Mouse (Mus musculus) heart, embryonic 11.5 days (tissue): ENCODE measurements around the gene Slc1a7. TPM values are rescaled to one million over a fixed set of nuclear protein-coding genes. Genes with fewer than 3 reads are reported as not detected.

Experiments
- ATAC-seq: fragments of 200-750 bp; cut with Nextera tagmentation; replicated peaks from 2 replicates; pipeline ENCODE4 v1.8.0; 2017; ENCODE audit warnings: moderate library complexity; ENCODE audit not compliant: insufficient number of reproducible peaks, low FRiP score, low TSS enrichment
- H3K27ac ChIP-seq: fragments of 300-500 bp; sonication (generic); 2 replicates; pipeline ENCODE4 v1.5.1; 2014; ENCODE audit warnings: mild to moderate bottlenecking, low read depth, low read length
- H3K27me3 ChIP-seq: fragments of 300-500 bp; sonication (generic); 2 replicates; pipeline ENCODE4 v1.6.1; 2014; ENCODE audit warnings: mild to moderate bottlenecking, low read length, mixed read lengths; ENCODE audit not compliant: control insufficient read depth, insufficient read depth
- H3K36me3 ChIP-seq: fragments of 300-500 bp; sonication (generic); 2 replicates; pipeline ENCODE4 v1.6.1; 2014; ENCODE audit warnings: mild to moderate bottlenecking, low read length, moderate library complexity, mixed read lengths; ENCODE audit not compliant: control insufficient read depth, insufficient read depth
- H3K4me1 ChIP-seq: fragments of 300-500 bp; sonication (generic); 2 replicates; pipeline ENCODE4 v1.6.1; 2014; ENCODE audit warnings: low read length; ENCODE audit not compliant: control insufficient read depth, insufficient read depth
- H3K4me2 ChIP-seq: fragments of 300-500 bp; sonication (generic); 2 replicates; pipeline ENCODE4 v1.6.1; 2014; ENCODE audit warnings: mild to moderate bottlenecking, moderate library complexity
- H3K4me3 ChIP-seq: fragments of 300-500 bp; sonication (generic); 2 replicates; pipeline ENCODE4 v1.5.1; 2014; ENCODE audit warnings: low read depth, low read length
- H3K9ac ChIP-seq: fragments of 300-500 bp; sonication (generic); 2 replicates; pipeline ENCODE4 v1.6.1; 2014; ENCODE audit warnings: mild to moderate bottlenecking, low read depth, low read length, moderate library complexity
- H3K9me3 ChIP-seq: fragments of 300-500 bp; sonication (generic); replicated peaks from 2 replicates; pipeline ENCODE4 v1.6.1; 2016; ENCODE audit warnings: low read length; ENCODE audit not compliant: control insufficient read depth
- WGBS: fragments of 180-500 bp; shearing (Covaris S2); extraction: QIAGEN DNeasy Blood & Tissue Kit; methylation state at CpG from one replicate; pipeline ENCODE4 v1.1.7; 2014; ENCODE audit not compliant: insufficient replicate concordance; 5-methylcytosine and 5-hydroxymethylcytosine counted together
- polyA plus RNA-seq: library from polyadenylated mRNA; unstranded; fragments of >200 nt; fragmentation: Nextera tagmentation; extraction: Ambion mirVana; gene quantifications from 2 replicates; pipeline ENCODE4 v1.2.1, GENCODE M21; 2014

Slc1a7 gene
- polyA plus RNA-seq, 1 experiment from 2014 or later: not detected

DNA sequence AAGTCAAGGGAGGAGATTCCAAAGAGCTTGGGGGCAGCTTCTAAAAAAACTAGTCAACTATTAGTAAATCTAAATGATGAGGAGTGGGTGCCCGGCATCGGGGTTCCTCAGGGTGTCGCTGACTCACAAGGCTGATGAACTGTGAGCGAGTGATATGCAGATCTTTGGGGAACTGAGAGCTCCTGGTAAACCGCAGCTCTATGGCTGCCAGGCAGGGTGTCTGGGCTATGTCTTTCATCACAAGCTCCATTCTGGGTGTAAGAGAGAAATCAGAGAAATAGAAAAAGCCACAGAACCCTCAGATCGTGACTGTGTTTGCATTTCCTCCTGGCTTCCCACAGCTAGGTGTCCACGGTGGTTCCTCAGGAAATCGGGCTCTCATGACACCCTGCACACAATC is 20.8 kb downstream of the Slc1a7 start:
- H3K4me2 ChIP-seq: 0 out of 2 replicates have a peak overlapping the region, but pooled peaks have one; percentile 10

DNA sequence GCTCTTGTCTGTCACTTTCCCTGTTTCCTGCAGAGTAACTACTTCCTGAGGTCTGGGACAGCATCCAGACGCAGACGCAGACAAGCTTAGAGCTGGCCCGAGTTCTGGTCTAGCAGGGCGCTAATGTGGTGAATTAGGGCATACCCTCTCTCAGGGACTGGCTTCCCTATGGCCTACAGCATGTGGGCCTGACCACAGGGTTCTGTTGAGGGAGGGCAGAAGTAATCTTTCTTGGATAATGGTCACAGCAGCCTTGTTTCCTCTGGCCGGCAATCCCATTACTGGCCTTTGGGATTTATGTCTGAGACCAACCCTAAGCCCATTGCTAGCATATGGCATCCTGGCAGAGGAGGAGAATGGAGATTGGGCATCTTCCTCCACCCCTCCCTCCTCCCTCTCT is 22.7 kb downstream of the Slc1a7 start:
- Histone ChIP-seq H3K36me3 (no peaks in the 10 kb centered on the region), H3K27ac (no peak overlapping the region), H3K4me2 (no peak overlapping the region), H3K4me1 (no peaks in the 10 kb centered on the region; the same call in 1 of the 2 replicates), H3K4me3 (no peak overlapping the region), H3K9me3 (no peaks in the 10 kb centered on the region), H3K27me3 (no peaks in the 10 kb centered on the region), H3K9ac (no peak overlapping the region)
- 56% methylated on average over 5 of the region's 5 CpGs for WGBS
- ATAC-seq: no peak

More for the DNA sequence above, 20.8 kb downstream of the Slc1a7 start:
- no peak overlapping the region for H3K4me3 ChIP-seq
- ATAC-seq: no peak
- WGBS: 19% methylated on average over 8 of the region's 8 CpGs
- no peak overlapping the region for H3K9ac ChIP-seq
- H3K36me3 ChIP-seq: no peaks in the 10 kb centered on the region
- H3K9me3 ChIP-seq: no peaks in the 10 kb centered on the region
- H3K4me1 ChIP-seq: no peaks in the 10 kb centered on the region; the same call in 1 of the 2 replicates
- no peak overlapping the region for H3K27ac ChIP-seq
- no peaks in the 10 kb centered on the region for H3K27me3 ChIP-seq

DNA sequence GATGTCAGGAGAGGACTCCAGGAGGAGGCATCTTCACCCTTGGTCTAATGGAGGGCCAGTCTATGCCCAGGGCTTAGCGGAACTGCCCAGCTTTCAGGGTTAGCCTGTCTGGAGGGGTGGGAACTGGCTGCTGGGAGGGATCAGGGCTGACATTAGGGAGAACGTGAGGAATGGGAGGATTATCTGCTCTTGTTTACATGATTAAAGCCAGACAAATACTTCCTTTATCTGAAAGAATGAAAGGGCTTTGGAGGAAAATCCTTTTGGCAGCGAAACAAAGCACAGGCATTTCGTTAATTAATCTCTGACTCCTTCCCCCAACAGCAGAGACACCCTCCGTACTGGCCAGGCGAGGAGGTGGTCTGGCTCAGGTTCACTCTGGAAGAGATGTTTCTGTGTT is 23.7 kb downstream of the Slc1a7 start:
- Histone ChIP-seq H3K27me3 (no peaks in the 10 kb centered on the region), H3K4me2 (no peak overlapping the region), H3K4me1 (no peaks in the 10 kb centered on the region; the same call in 1 of the 2 replicates), H3K27ac (no peak overlapping the region), H3K36me3 (no peaks in the 10 kb centered on the region), H3K9me3 (no peaks in the 10 kb centered on the region), H3K4me3 (no peak overlapping the region), H3K9ac (no peak overlapping the region)
- 25% methylated on average over 6 of the region's 6 CpGs for WGBS
- no peak for ATAC-seq

DNA sequence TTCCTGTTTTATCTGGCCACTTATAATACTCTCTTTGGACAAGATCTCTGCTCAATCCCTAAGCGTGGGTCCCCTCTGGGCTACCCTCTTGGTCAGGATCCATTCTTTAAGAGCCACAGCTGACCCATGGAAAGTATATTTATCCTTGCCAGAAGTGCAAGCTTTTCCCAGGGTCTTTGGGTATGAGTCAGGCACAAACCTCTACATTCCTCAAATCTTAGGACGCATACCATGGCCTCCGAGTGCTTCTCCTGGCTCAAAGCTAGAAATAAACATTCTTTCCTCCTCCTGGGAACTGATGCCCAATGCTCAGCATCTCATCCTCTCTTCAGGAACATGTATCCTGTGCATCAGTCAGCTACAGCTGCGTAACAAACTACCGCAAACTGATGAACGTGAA is 26.9 kb downstream of the Slc1a7 start:
- H3K27me3 ChIP-seq: no peaks in the 10 kb centered on the region
- no peak overlapping the region for H3K4me3 ChIP-seq
- no peak overlapping the region for H3K9ac ChIP-seq
- H3K36me3 ChIP-seq: no peaks in the 10 kb centered on the region
- 79% methylated on average over 6 of the region's 6 CpGs for WGBS
- H3K27ac ChIP-seq: no peak overlapping the region
- H3K4me2 ChIP-seq: no peak overlapping the region
- ATAC-seq: no peak
- no peaks in the 10 kb centered on the region for H3K9me3 ChIP-seq
- H3K4me1 ChIP-seq: peaks cover 4% of the 10 kb centered on the region; the same call in 1 of the 2 replicates

DNA sequence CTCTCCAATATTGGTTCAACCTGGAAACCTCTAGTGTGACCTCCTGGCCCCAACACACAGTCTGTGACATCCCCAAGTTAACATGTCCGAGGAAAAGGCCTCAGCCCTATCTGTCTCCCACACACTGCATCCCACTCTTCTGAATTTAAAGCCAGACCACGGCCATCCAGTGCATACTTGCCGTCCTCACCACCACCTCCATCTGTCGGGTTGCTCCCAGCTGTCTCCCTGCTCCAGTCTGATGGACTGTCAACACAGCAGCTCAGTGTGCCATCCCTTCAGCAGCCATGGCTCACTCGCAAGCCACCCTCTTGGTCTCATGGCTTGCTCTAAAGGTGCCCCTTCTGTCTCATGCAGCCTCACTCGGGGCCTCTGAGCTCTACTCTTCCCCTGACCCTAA is 27.6 kb downstream of the Slc1a7 start:
- Histone ChIP-seq H3K9ac (no peak overlapping the region), H3K9me3 (no peaks in the 10 kb centered on the region), H3K36me3 (no peaks in the 10 kb centered on the region), H3K4me2 (no peak overlapping the region), H3K4me3 (no peak overlapping the region), H3K27ac (no peak overlapping the region), H3K27me3 (no peaks in the 10 kb centered on the region), H3K4me1 (peaks cover 4% of the 10 kb centered on the region; the same call in 1 of the 2 replicates)
- 77% methylated on average over 6 of the region's 6 CpGs for WGBS
- no peak for ATAC-seq

DNA sequence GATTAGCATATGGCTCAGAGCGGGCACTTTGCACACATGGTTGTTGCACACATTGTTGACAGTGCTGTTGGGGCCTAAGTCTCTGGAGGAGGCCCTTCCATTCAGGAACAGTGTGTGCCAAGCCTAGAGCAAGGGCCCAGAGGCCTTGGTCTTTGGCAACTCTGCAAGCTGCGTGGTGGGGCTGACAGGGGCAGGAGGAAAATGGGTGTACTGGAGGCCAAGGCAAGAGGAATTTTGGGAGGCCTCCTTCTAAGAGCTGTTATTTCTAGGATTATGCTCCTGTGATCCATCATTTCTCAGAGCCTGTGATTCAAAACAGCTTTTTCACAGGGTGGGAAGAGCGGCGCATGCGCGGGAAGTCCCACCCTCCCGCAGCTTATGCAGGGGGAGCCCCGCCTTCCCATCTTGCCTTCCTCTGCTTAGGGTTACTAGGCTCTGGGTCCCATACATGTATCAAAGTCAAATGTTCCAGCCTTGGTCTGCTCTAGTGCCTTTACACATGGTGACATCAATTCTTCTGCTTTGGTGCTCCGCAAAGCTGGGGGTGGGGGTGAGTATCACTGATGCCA is 28.4 kb downstream of the Slc1a7 start:
- H3K9me3 ChIP-seq: no peaks in the 10 kb centered on the region
- H3K9ac ChIP-seq: no peak overlapping the region
- H3K4me3 ChIP-seq: no peak overlapping the region
- 87% methylated on average over 9 of the region's 9 CpGs for WGBS
- H3K4me2 ChIP-seq: no peak overlapping the region
- ATAC-seq: no peak
- H3K27ac ChIP-seq: no peak overlapping the region
- H3K36me3 ChIP-seq: no peaks in the 10 kb centered on the region
- H3K4me1 ChIP-seq: peaks cover 4% of the 10 kb centered on the region; the same call in 1 of the 2 replicates
- H3K27me3 ChIP-seq: no peaks in the 10 kb centered on the region

DNA sequence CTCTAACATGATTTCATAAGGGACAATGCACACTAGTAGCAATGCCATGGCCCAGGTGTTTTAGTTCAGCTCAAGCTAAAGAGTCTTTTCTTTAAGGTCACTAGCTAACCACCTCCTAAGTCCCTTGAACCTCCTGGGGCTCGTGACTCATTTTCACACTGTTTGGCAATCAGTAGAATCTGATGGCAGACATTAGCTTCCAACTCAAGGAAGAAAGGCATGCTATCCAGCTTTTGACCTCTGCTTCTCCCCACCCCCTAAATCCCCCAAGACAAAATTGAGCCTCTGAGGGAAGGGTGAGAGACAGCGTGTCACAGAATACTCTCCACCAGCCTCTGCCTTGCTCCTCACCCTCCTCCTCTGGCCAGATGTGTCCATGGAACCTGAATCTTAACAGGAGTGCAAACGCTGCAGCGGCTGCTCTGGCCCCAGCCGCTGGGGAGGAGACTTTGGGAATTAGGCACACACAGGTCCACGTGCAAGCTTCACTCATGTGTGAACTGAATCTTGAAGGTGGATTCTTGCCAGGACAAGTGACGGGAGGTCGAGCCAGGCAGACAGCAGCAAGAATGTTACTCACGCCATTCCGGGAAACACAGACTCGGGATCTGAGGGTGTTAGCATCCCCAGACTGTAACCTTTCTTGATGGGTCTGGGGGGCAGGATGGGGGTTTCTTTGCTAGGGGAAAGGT is 30.7 kb downstream of the Slc1a7 start:
- H3K36me3 ChIP-seq: no peaks in the 10 kb centered on the region
- no peak for ATAC-seq
- H3K4me3 ChIP-seq: no peak overlapping the region
- WGBS: 35% methylated on average over 11 of the region's 11 CpGs
- no peak overlapping the region for H3K4me2 ChIP-seq
- H3K27ac ChIP-seq: no peak overlapping the region
- no peak overlapping the region for H3K9ac ChIP-seq
- H3K27me3 ChIP-seq: no peaks in the 10 kb centered on the region
- H3K9me3 ChIP-seq: no peaks in the 10 kb centered on the region
- peaks cover 4% of the 10 kb centered on the region; the same call in 1 of the 2 replicates for H3K4me1 ChIP-seq

DNA sequence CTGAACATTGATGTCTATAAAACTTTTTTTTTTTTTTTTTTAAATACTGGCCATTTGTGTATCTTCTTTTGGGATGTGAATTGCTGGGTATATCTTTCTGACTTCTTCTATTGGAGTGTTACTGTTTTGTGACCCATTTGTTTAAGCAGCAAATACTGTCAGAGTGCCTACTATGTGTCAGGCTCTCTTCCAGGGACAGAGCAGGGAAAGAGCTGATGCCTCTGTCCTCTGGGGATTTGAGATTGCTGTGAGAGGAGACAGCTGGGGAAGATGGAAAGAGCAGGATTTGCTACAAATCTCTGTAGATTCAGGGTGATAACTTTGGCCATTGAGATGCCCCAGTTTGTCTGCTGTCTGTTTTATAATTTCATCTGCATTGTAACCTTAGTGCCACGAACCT is 31.2 kb downstream of the Slc1a7 start:
- Histone ChIP-seq H3K4me3 (no peak overlapping the region), H3K27ac (no peak overlapping the region), H3K9ac (no peak overlapping the region), H3K36me3 (no peaks in the 10 kb centered on the region), H3K4me1 (peaks cover 4% of the 10 kb centered on the region; the same call in 1 of the 2 replicates), H3K4me2 (no peak overlapping the region), H3K9me3 (no peaks in the 10 kb centered on the region), H3K27me3 (no peaks in the 10 kb centered on the region)
- ATAC-seq: no peak
- WGBS: 77% methylated on average over 1 of the region's 1 CpGs

DNA sequence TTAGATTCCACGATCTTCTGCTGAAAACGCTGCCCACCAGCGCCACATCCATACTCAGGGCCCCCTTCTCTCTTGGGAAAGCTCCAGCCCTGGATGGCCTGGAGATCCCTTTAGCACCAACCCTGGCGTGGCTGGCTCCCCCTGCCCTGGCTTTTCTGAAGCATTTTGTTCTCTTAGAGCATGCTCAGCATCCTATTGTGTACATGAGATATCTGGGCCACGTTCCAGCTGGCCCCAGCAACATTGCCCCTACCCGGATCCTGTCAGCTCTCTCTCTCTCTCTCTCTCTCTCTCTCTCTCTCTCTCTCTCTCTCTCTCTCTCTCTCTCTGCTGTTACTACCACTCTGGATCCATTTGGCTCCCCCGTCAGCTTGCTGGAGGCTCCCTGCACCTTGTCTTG is 37.2 kb downstream of the Slc1a7 start:
- Histone ChIP-seq H3K36me3 (no peaks in the 10 kb centered on the region), H3K9ac (no peak overlapping the region), H3K9me3 (no peaks in the 10 kb centered on the region), H3K4me2 (no peak overlapping the region), H3K27ac (no peak overlapping the region), H3K4me3 (no peak overlapping the region), H3K4me1 (no peaks in the 10 kb centered on the region), H3K27me3 (no peaks in the 10 kb centered on the region)
- no peak for ATAC-seq
- WGBS: 66% methylated on average over 7 of the region's 7 CpGs
